Mouse (Mus musculus) urinary bladder, postnatal 36 days (tissue): ENCODE measurements around the gene Pola2.

Experiments
- DNase-seq, 2 experiments: peaks; one replicate each; pipeline ENCODE4 v3.0.0; 2022; ENCODE audit warnings: low spot score in 2 of 2, mixed read lengths in 1 of 2

The Pola2 gene

GRCm38 (mm10) chr19:5963883-5964562 lies at the start of gene Pola2:
Gene Pola2 (minus strand): TSS chr19:5964202.
- DNase-seq = peak; percentile 84 to 88

GRCm38 (mm10) chr19:6013691-6014090 lies 49.7 kb upstream of the Pola2 start:
- DNase-seq = peak; percentile 76 to 80

- no peak for DNase-seq
Observed at GRCm38 (mm10) chr19:6009137-6009536, 45.1 kb upstream of the Pola2 start.

GRCm38 (mm10) chr19:6007013-6007412 lies 43.0 kb upstream of the Pola2 start:
- no peak for DNase-seq

DNA sequence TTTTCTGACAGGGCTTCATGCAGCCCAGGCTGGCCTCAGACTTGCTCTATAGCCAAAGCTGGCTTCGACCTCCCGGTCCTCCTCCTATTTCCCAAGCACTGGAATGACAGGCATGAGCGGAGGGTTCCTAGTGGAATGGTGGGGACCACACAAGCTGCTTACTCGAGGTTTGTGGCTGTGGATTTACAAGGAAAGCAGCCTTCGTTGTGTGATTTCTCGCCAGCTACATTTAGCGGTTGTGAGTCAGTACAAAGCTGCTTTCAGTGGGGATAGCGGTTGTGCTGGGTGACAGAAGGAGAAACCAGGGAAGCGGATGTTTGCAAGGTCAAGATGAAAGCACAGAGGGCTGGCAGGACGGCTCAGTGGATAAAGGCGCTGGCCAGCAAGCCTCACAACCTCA lies 41.5 kb upstream of the Pola2 start:
- no peak for DNase-seq

DNA sequence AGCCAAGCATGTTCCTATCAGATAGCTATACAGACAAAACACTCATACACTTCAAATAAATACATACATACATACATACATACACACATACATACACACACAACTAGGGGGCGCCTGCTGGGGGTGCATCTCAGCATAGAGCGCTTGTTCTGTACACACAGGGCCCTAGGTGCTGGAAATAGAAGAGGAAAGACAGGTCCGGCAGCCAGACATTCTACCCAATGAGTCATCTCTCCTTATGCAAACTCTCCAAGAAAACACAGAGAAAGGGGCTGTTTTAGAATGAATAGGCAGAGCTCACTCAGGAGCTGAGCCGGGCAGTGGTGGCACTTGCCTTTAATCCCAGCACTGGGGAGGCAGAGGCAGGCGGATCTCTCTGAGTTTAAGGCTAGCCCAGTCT lies 36.0 kb upstream of the Pola2 start:
- peak in 1 of 2 experiments; percentile 38 for DNase-seq

DNA sequence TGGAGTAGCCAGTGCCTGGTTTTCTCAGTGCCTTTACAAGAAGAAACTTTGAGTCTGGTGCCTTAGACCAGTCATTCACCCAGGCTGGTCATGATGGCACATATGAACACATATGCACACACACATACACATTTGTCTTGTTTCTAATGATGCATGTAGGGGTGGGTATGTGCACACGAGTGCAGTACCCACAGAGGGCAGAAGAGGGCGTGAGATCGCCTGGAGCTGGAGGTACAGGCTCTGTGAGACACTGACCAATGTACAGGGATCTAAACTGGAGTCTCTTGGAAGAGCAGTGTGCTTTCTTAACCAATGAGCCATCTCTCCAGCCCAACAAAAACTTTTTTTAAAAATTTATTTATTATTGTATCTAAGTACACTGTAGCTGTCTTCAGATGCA lies 34.2 kb upstream of the Pola2 start:
- no peak for DNase-seq

DNA sequence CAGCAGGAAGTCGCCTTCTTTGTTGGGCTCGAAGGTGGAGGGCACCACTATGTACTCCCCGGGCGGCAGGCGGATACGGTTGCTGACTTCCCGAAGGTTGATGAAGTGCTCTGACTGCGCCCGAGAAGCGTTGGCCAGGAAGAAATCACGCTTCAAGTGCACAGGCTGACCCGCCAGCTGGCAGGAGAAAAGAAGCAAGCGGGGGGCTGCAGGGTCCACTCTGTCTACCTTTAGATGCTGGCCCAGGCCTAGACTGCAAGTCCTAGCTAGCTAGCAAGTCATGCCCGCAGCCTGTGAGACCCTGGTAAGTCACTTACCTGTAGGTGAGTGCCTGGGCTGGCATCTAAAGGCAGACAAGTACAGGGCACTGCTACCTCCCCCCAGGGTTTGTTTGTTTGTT lies 30.7 kb upstream of the Pola2 start:
- no peak for DNase-seq

GRCm38 (mm10) chr19:5992012-5992411 lies 28.0 kb upstream of the Pola2 start:
- no peak for DNase-seq

DNA sequence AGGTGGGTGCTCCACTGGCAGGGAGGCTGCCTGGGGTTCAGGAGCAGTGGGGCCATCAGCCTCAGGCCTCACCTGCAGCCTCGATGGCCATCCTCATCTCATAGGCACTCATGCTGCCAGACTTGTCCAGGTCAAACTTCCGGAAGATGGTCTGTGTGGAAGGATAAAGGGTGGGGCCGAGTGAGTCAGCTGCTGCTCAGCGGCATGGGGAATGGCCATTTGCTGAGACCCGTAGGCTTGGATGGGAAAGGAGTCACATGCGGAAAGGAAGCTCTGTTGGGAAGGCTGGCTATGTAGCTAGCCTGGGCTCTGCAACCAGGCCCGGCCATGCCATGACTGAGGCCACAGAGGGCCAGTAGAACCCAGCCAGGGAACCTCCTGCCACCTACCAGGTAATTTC lies 27.5 kb upstream of the Pola2 start:
- no peak for DNase-seq

GRCm38 (mm10) chr19:5990921-5991320 lies 26.9 kb upstream of the Pola2 start:
- no peak for DNase-seq

DNA sequence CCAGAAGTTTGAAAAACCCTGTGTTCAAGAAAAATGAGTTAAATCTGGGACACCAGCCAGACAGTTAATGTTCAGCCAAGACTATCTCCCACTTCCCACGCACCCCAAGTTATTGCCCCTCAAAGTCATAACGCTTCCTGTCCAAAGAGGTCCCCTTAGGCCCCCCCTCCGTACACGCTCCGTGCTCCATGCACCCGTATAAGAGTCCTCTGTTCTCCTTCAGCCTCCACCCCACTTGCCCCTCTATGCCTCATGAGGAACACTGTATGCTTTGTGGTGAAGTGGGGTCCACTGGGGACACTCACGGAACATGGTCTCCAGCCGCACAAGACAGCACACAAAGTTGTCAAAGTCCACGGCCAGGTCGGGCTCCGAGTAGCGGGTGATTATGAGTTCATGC lies 26.0 kb upstream of the Pola2 start:
- DNase-seq = no peak

DNA sequence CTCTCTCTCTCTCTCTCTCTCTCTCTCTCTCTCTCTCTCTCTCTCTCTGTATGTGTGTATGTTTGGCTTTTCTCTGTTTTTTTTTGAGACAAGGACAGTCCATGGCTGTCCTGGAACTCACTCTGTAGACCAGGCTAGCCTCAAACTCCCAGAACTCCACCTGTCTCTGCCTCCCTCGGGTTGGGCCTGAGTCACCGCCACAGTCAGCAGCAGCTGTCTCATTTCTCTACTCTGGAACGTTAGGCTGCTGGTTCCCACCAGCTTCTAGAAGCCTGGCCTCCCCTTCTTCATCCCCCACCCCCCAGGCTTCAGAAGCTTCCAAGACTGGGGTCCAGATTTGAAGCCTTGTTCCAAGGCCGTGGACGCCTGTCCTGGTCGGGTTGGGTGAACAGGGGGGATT lies 25.6 kb upstream of the Pola2 start:
- no peak for DNase-seq

GRCm38 (mm10) chr19:5988815-5989452 lies 24.9 kb upstream of the Pola2 start:
- DNase-seq = peak; percentile 85 to 90

GRCm38 (mm10) chr19:5988027-5988814 lies 24.2 kb upstream of the Pola2 start:
- DNase-seq = peak in 1 of 2 experiments; percentile 59

DNA sequence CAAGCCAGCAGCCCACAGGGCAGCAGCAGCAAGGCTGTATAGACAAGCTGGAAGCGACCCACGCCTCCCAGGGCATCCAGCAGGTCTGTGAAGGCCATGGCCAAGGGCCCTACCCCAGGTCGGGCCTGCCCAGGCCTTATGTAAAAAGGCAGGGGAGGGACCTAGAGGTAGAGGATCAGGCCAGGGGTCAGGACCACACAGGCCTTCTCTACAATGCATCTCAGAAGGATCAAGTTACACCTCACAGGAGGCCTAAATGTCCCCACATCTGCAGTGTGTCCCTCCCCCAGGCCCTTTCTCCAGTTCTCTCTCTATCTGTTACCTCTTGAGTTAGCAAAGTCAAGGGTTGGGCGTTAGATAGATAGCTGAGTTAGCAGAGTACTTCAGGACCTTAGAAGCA lies 22.0 kb upstream of the Pola2 start, which contains the start of gene Slc22a20:
Gene Slc22a20, minus strand, starts transcription at position 101 of the 400 bp plus-strand sequence.
- DNase-seq = no peak

DNA sequence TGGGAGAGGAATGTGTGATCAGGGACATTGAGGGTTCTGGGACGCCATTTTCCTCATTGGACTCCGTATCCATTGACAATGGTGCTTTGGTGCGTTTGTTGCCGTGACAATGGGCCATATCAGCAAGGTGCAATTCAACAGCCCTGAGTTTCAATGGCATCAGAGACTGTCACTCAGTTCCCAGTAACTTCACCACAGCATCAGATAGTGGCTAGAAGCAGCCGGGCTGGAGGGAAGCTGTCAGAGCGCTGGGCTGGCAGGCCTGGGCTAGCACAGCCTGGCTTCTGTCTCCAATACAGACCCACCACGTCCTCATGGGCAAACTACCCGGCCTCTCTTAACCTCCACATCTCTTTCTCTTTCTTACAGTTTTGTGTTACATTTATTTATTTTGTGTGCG lies 16.5 kb upstream of the Pola2 start:
- DNase-seq = no peak

- DNase-seq = no peak
Observed at GRCm38 (mm10) chr19:5977717-5978116, 13.7 kb upstream of the Pola2 start.

DNA sequence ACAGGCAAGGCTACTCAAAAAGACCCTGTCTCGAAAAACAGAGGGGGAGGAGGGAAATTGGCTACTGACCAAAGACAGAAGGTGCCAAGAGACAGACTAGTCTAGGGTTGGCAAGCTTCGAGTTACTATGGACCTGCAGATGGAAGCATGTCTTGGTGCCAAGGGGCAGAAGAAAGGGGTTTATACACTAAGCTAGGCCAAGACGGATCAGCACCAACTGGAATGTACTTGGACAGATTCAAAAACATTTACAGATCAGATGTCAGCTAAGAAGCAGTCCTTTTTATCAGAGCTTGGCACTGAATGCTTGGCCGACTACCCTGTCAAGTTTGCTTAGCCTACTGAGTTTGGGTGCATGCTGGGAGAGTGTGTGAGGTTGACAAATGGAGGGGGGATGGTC lies 11.7 kb upstream of the Pola2 start:
- no peak for DNase-seq

GRCm38 (mm10) chr19:5975112-5975511 lies 11.1 kb upstream of the Pola2 start:
- no peak for DNase-seq

- no peak for DNase-seq
Observed at GRCm38 (mm10) chr19:5967664-5968063, 3.7 kb upstream of the Pola2 start.

- DNase-seq = peak in 1 of 2 experiments; percentile 60
Observed at GRCm38 (mm10) chr19:5966786-5967185, 2.8 kb upstream of the Pola2 start.

DNA sequence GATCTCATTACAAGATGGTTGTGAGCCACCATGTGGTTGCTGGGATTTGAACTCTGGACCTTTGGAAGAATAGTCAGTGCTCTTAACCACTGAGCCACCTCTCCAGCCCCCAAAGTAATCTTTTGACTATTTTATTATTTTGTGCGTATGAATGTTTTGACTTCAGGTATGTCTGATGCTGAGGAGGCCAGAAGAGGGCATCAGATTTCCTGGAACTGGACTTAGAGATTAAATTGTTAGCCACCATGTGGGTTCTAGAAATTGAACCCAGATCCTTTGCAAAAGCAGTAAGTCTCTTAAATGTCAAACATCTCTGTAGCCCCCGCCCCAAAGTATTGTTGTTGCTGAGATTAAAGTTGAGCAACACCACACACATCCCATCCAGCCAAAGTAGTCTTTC lies 1.9 kb upstream of the Pola2 start:
- DNase-seq = no peak
